Mouse (Mus musculus) inflammation-experienced regulatory T-cells, adult 6 months (primary cell): ENCODE measurements at regions not wholly inside any gene's neighbourhood (a gene's known extent, or its start where the extent isn't known, plus 50 kb on each side); places are given as distances from the start of the nearest gene placed in this dataset.

Source experiments
- ATAC-seq: one replicate; pipeline ENCODE4 v1.8.0; 2017

DNA sequence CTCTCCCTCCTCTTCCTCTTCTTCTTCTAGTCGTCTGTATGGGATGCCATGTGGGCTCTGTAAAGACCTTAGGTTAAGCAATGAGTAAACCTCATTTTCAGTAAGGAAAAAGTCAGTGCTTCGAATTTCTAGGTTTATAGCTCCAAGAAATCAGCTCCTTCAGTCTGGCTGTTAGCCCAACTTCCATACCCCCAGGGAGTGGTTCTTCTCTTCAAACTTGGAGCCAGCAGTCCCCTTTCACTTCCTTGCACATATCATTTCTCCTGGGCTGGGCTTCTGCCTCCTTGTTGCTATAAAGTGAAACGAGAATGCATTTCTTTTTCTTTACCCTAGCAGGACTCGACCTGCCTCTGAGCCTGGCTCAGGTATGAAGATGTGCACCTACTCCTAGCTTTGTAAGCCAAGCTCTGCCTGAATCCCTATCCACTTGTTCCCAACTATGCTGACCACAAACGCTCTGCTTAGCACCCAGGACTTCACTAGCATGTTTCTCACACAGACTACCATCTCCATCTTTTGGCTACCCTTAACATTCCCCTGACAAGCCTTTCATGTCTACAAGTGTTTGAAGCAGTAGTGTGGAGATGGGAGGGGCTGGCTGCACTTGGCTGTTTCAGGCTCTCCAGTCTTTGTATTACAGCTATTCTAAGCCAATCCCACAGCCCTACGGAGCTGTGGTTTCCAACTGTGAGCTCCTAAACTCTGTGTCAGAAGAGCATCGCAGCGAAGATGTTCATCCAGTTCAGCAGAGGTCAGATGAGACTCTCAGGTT, 243.8 kb upstream of the Tprg start:
- no peak for ATAC-seq

DNA sequence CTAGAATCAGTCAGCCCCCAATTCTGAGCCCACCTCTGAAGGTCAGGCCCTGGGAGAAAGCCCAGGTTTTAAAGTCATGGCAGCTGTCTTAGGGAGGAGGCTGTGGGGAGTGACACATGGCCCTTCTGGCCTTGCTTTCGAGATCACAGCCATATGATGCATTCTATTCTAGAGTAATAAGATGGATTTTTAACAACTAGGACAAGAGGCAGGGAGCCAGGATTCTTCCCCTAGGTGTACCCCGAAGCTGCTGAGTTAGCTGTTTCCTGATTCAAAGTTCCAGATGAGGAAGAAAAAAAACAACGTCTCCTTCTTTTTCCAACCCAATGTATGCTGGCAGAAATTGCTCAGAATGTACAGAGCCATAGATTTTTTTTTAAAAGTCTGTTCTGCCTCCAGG, 242.0 kb upstream of the Tprg start:
- no peak for ATAC-seq

DNA sequence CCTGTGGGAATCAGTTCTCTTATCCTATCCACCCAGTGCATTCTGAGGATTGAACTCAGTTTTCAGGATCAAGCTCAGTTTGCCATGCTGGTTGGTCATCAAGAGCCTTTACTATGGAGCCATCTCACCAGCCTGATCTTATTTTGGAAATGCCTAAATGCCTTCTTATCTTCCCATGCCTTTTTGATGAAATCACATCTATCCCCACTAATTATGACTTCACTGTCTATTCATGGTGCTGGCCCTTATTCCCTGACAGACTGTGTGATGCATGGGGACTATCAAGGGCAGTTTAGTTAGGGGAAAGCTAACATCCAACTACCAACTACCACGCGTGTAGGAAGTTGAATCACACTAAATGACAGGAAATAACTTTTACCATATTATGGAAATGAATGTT, 238.9 kb upstream of the Tprg start:
- ATAC-seq = no peak

DNA sequence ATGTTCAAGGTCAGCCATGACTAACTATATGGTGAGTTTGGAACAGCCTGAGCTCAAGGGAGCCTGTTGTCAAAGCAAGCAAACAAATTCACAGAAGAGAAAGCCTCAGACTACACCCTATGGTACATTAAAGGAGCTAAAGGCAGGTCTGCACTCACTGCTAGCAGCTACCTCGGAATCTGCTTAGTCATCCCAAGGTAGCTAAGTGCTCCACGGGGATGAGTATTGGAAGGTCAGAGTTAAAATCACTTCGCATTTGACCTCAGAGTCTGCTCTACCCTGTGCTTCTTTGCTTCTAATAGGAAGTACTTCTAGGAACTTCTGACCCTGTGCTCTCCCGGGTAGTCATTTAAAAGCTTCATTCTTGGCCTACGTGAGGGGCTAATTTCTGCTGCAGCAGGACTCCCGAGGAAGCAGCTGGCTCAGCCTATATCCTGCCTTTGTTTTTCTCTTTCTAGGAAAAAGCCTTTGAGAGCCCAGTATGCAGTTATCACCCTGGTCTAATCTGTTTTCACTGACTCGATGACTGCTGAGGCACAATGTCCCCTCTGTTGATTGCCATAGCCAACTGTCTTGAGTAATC, 236.6 kb upstream of the Tprg start:
- no peak for ATAC-seq

DNA sequence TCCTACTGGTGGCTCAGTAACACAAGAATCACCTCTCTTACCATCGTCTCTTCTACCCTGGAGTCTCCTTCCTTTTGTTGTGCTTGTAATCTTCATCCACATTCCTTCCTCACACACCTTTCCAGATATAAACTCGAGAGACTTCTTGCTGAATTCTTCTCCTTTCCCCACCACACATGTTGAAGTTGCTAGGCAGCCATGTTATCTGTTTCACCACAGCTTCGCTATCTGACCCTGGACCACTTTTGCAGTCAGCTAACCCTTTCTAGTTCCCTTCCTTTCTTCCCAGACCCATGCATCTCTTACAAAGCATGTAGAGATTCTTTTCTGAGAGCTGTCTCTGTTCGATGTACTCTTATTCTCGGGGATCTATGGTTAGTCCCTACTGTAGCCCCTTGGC, 235.6 kb upstream of the Tprg start:
- ATAC-seq = no peak

DNA sequence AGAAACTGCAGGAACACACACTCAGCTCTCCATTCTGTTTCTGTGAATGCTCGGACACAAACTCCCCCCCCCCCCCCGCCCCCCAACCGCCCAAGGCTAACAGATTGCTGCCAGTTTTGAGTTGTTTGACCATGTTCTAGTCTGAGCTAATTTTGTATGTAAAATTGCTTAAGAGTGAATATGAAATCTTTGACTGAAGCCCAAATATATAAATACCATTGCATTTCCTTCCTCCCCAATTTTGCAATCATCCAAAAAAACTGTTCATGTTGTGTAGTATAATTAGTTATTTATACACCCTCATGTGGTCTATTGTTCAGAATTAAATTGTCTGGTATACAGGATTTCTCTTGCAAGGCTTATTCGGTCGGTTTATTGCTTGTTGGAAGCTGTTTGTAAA, 234.2 kb upstream of the Tprg start:
- no peak for ATAC-seq

DNA sequence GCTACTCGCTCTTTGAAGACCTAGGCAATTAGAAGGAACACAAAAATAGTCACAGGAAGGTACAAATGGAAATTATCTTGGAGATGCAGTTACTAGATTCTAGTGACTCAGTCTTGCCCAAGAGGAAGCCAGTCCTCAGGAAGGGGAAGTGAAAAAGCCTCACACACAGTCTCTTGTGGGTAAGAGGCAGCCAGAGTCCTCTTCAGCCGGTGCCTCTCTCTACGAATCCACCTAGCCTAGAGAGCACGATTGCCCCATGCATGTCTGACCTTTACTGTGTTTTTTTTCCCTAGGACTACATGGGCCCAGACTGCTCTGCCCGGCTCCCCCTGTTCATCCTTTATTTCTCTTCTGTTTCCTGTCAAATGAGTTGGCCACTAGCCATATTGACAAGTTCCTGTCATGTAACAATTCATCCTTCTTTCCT, 233.7 kb upstream of the Tprg start:
- peak; percentile 52 for ATAC-seq

DNA sequence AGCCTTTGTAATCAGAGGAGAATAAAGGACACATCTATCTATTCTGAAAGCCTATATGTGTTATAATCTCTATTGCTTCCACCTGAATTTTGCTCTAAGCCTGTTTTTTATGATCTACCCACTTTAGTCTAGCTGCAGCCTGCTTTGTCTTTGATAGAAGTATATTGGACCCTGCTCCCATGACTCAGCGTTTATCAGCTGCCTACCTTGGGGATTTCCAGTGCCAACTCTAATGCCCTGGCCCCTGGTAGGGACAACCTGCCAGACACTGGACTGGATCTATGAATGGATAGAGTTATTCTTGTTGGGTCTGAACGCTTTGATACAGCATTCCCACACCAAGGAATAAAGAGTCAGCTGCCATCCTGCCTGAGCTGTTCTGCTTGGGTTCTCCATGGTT, 232.3 kb upstream of the Tprg start:
- ATAC-seq = no peak

DNA sequence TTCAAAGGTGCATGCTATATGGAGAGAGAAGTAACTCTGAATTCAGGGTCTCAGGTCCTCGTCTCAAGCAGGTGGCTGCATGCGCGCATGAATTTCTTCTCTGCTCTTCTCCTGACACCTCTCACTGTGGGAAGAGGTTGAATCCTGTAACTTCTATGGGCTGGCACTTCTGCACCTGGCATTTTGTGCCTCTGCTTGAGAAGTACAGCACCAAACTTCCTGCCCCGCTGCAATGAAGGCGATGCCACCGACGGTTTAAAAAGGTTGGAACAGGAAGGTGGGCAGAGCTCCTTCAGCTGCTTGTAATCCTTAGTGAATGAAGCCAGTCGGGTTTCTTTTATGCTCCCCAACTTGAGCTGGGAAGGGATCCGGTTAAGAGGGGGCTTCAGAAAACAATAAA, 231.2 kb upstream of the Tprg start:
- ATAC-seq = no peak

DNA sequence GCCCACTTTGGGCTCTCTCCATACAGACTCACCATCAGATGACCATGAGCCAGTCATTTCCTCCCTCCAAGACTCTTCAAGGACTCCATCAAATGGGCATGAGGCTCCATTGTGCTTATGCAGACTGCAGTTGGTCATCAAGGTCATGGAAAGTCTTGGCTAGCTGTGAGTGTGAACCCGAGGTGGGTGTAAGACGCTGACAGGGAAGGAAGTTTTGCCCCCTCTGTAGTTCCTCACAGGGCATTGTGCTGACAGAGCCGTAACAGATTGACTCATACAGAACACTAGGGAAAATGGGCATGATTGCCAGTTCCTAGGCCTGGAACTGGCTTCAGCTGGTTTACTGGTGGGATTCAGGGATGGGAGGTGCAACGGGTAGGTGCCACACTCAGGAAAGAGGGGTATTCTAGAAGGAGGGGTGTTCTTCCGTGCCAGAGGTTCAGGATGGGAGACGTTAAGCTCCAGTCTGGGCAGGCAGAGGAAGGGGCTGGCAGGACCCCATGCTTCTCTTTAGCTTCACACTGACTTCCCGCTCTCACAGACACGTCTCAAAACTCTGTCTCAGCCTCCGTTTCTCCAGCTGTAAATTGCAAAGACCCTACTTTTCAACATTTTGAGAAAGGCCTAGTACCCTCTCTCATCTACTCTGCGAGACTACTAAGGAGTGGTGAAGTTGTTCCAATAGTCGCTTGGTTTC, 228.4 kb upstream of the Tprg start:
- ATAC-seq = no peak

DNA sequence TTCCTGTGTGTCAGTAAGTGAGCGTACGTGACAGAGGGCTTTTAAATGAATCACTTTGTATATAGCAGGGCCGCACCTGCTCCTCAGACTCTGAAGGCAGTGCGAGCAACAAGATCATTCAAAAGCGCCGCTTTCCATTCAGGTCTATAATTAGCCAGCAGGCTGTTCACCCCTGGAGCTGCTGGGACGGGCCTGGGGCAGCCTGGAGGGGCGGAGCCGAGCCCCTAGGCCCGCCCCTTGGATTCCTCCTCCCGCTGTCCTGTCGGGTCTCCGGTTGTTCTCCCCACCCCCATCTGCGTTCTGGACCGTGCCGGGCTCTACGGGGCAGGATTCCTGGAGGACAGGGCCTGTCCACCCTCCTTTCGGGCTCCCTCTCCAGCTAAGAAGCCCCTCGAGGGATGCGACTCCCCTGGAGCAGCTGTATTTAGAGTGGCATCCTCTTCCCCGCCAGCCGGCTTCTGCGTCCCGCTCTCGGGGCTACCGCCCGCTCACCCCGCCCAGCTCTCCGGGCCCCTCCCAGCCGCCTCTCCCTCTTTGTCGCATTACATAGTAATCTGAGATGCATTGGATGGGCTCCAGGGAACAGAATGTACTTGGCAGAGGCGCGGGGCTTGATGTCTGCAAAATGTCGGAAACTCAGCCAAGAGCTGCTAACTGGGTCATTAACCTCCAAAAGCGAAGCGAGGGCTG, 227.7 kb upstream of the Tprg start:
- ATAC-seq = peak; percentile 84

DNA sequence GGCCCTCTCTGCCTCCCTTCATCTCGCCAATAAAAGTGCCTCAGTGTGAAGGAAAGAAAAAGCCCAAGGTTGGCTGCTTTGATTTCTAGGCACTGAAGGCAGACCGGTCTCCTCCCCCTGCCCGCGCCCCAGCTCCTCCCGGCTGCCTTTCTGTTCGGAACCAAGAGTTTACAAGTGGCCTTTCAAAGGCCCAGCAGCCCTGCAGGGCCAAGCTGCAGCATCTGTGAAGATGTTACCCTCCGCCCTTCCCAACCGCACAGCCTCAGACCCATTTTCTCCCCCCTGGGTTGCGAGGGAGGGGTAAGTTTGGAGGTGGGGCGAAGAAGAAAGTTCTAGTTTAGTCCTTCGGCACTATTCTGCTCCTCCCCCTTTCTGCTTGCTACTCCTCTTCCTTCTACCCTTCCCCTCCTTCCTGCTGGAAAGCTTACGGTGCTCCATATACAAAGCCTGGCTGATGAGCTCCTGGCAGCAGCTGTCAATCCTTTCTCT, 227.1 kb upstream of the Tprg start:
- peak; percentile 41 for ATAC-seq

DNA sequence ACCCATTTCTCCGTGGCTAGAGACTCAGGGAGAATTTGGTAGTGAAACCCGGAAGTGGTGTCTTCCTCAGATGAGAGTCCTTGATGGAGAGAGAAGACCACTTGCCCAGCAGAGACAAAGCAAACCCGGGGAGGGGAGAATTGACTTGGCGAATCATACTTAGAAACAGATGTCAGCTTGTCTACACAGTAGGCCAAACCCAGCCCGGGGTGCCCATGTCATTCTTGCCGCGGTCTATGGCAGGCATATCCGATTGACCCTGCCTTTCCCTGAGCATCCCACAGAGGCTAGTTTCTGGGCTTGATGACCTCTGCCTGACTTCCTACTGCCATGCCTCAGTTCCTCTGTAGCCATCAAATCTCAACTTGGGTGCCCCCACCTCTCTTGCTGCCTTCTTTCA, 226.4 kb upstream of the Tprg start:
- no peak for ATAC-seq

DNA sequence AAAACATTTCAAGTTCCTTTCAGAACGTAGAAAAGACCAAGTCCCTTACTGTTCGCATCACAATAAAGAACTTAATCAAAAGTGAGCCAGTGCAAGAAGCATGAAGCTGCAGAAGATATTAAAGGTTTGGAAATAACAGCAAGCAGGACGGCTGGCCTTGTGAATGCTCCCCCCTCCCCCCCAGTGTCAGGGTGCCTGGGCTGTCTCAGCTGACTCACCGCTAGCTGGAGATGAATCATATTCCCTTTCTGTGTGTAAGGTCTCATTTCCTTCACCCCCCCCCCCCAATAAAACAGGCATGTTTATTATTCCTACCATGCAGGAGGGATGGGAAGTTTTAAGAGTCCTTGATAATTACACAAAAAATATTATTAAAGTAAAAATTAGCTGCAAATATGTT, 225.0 kb upstream of the Tprg start:
- ATAC-seq = no peak

DNA sequence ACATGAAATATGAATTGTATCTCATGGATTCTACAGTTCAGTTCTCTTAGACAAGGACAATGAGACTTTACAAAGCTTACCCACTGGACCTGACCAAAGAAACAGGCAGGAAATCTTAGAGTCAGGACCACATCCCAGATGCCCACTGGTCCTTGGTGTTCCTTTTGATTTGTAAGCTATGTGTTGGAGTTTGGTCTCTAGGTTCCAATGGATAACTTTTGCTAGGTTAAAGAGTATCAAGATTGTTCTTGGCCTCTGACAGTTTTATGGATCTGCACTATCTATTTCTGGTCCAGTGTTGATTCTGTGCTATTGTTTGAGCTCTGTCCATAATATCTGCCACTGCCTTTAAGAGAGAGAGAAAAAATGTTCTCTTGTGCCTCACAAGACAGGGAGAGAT, 222.6 kb upstream of the Tprg start:
- no peak for ATAC-seq

DNA sequence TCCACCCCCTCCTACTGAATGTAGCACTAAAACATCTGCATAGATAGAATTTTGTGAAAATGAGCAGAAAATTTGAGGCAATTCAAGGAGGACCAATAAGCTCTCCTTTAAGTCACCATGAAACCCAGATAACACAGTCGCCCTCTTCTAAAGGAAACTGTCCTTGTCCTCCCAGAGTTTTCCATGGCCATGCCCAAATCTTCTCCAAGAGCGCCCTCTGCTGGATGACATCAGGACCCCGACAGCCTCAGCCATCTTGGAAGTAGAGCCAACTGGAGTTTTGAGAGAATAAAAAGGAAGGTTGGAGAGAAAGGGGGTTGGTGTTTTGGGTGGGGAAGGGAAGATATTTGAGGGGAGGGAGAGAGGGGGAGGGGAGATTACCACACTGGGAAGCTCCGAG, 222.1 kb upstream of the Tprg start:
- ATAC-seq = peak; percentile 67

DNA sequence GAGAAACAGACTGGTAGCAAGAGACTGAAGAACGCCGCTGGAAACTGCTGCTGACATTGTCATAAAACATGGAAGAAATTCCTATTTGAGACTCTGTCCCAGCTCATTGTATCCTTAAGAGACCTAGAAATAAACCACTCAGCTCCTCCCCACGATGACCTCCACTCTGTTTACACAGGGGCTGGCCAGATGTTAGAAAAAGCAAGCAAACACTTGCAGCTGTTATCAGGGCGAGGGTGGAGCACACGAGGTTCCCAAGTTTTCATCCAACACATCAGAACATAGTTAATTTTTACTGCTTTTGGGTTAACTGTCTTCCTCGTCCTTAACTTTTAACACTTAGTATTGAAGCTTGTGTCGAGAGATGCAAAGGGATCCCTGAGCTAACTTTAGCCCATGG, 219.8 kb upstream of the Tprg start:
- ATAC-seq = no peak

DNA sequence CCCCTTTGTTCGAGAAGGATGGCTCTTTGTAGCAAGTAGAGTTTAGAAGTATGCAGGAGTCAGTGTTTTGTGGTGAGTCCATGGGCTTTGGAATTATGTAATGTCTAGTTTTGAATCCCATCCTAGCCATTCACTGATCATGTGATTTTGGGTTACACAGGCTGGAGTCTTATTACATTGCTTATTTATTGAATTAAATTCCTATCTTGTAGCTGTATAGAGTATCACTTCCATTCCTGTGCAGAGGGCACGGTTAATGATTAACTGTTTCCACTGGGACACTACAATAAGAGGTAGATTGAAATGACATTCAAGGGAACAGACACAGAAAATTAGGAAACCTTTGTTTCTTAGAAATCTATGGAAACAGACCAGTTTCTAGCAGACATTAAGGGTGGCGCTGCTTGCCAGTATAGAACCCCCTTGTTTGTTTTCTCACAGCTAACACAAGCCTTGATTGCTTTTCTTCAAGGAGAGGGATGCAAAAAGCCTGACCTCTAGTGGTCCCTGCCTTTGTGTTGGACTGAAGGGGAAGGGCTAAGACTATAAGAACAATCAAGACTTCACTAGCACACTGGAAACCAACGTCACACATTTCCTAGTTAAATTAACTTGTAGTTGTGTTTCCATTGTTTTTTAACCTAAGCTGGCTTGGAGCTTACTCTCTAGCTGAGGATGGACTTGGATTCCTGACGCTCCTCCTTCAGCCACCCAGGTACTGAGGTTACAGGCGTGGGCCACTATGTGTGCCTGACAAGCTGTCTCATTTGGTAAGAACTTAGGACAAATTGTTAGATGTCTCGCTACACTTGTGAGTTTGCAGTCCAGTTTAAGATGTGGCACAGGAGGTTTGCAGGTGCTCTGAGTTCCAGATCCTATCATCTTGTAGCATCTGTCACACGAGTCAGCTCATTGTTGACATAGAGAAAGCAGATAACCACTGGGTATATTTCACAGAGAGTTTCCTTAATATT, 219.1 kb upstream of the Tprg start:
- no peak for ATAC-seq

DNA sequence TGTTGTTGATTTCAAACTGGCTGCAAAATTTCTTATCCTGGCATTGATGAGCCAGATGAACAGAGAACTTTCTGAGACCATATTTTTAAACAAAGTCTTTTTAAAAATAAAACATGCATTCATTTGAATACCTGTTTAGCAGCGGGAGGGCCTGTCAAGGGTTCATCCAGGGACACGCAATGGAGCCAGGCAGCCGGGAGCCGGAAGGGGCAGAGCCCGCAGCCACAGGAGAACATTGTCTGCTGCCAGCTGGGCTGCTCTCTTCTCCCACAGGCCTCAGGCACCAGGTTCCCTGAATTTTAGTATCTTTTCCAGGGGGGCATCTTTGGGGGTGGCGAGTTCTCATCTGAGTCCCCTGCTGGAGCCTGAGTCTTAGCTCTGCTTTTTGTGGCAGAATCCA, 205.8 kb upstream of the Tprg start:
- no peak for ATAC-seq

DNA sequence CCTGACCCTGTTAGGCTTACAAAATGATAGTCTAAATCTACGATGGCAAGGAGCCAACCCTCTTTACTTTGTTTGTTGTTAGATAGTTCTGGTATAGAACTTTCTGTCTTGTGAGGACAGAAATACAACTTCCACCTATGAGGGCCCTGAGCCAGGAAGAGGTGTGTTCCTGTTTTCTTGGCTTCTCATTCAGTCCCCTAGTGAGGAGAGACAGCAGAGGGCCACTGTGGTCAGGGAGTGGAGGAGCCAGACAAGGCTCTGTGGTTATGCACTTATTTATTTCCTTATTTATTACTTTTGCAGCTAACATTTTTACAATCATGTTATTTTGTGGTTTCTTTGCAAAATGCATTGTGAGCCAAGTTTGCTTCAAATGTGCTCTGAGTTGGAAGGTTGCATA, 202.9 kb upstream of the Tprg start:
- ATAC-seq = no peak

DNA sequence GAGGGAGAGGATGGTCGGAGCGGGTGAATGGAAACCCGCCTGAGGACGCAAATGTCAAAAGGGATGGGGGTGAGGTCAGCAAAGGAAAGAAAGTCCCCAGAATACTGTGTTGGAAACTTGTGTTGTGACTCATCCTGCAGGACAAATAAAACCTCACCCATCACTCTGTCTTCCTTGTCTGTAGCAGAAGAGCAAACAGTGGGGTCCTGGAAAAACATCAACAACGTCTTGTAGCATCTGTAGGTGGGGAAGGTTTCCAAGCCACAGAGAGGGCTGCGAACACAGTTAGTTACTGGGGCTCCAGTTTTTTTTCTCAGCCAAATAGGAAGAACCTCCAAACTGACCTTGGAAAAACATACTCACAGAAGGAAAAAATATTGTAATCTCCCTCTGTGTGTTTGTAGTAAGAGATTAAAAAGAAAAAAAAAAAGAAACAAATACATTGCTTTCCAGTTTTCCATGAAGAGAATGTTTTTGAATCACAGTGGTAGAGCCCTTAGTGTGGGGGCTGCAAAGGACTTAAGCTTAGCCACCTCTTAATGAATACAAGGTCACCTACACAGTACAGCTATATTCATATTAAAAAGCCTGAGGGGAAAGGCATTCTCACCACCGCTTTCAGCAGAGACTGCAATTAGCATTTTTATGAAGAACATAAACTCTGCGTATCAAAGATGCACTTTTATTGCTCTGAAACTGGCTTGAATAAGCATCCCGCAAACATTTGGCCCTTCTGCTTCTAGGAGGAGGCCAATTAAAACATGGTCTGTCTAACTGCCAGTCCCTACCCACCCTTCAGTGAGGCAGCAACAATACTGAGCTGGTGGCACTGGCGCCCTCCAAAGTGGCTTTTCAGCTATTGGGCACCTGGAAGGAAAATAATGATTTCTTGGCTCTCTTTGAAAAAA, 198.6 kb upstream of the Tprg start:
- ATAC-seq = no peak
